Mouse (Mus musculus) heart, adult 2 months (tissue): ENCODE data around the gene Abt1. TPM values are rescaled to one million over a fixed set of nuclear protein-coding genes. Genes with fewer than 3 reads are reported as not detected.
A peak's percentile ranks its signal among the peaks of the same experiment; 100 is the strongest.
"Not testable (repeated sequence)": the region's sequence is repeated elsewhere in the genome, so short reads cannot be mapped to it uniquely, and the experiment has no call there.

Experiments used
- DNase-seq, 2 experiments: peaks; one replicate each; pipeline ENCODE4 v3.0.0; 2021
- H3K27ac ChIP-seq: fragments of 200-600 bp; 2 replicates; pipeline ENCODE4 v1.8.1; 2022
- H3K27me3 ChIP-seq: fragments of 200-500 bp; 2 replicates; pipeline ENCODE4 v1.6.1; 2012; ENCODE audit warnings: mild to moderate bottlenecking, low read length, inconsistent platforms, mixed read lengths; ENCODE audit not compliant: control insufficient read depth, insufficient read depth
- H3K36me3 ChIP-seq: fragments of 200-500 bp; 2 replicates; pipeline ENCODE4 v1.6.1; 2012; ENCODE audit warnings: low read length, inconsistent platforms; ENCODE audit not compliant: control insufficient read depth, insufficient read depth
- H3K4me1 ChIP-seq: fragments of 200-500 bp; 2 replicates; pipeline ENCODE4 v1.6.1; 2011; ENCODE audit warnings: low read length; ENCODE audit not compliant: control insufficient read depth, insufficient read depth
- H3K4me3 ChIP-seq: fragments of 200-600 bp; 2 replicates; pipeline ENCODE4 v1.8.1; 2022
- H3K79me2 ChIP-seq: fragments of 200-500 bp; replicated peaks from 2 replicates; pipeline ENCODE4 v1.6.1; 2012; ENCODE audit warnings: mild to moderate bottlenecking, inconsistent platforms, low read length, moderate library complexity, mixed read lengths; ENCODE audit not compliant: control insufficient read depth, insufficient read depth
- H3K9ac ChIP-seq: fragments of 200-500 bp; 2 replicates; pipeline ENCODE4 v1.6.1; 2012; ENCODE audit warnings: low read depth, mild to moderate bottlenecking, control low read depth, inconsistent platforms, low read length, mixed read lengths
- CTCF ChIP-seq: fragments of 200-600 bp; IDR thresholded peaks from 2 replicates; pipeline ENCODE4 v1.8.1; 2022; ENCODE audit warnings: antibody characterized with exemption, mild to moderate bottlenecking, moderate library complexity
- EP300 ChIP-seq: fragments of 200-500 bp; IDR thresholded peaks from 2 replicates; pipeline ENCODE4 v1.6.1; 2011; ENCODE audit warnings: low read depth, low read length, control low read depth; ENCODE audit not compliant: insufficient read depth
- POLR2A ChIP-seq: fragments of 200-500 bp; IDR thresholded peaks from 2 replicates; pipeline ENCODE4 v1.6.1; 2011; ENCODE audit warnings: mild to moderate bottlenecking, low read depth, low read length, control low read depth; ENCODE audit not compliant: insufficient read depth
- WGBS: fragments of 180-500 bp; shearing (Covaris S2); methylation state at CpG from one replicate; pipeline ENCODE4 v1.1.7; 2018; 5-methylcytosine and 5-hydroxymethylcytosine counted together
- intact Hi-C: fragments of 180-260 bp; cut with DNase I; formaldehyde crosslinking; loops from one replicate; pipeline ENCODE4 v1.15.1; 2025
- polyA plus RNA-seq: library from polyadenylated mRNA; depleted of rRNA; stranded (reverse); fragments of >200 nt; gene quantifications from 2 replicates; pipeline ENCODE4 v1.2.3, GENCODE M21; 2012
- total RNA-seq, 2 experiments: library from RNA; stranded (reverse); gene quantifications; 2 replicates each; pipeline ENCODE4 v1.2.3; 2021

Gene Abt1
- total and polyA plus RNA-seq, 3 experiments: 2.4 to 5.1 (median 3.9) TPM

- no peak for TF ChIP-seq CTCF
- TF ChIP-seq EP300: no peak
- no peak for TF ChIP-seq POLR2A
- H3K4me3 ChIP-seq: no peak overlapping the region
- intact Hi-C loops: loop anchor here (1.0 to 5.0 kb wide), 2 partner anchors 11 to 104 kb away; no protein-coding TSS in a partner anchor
- no peak overlapping the region for H3K9ac ChIP-seq
- no peak for DNase-seq
- peaks cover 10% of the 10 kb centered on the region for H3K27me3 ChIP-seq
- WGBS: 16% methylated on average over 24 of the region's 24 CpGs
- H3K79me2 ChIP-seq: no peaks in the 10 kb centered on the region
- H3K4me1 ChIP-seq: peaks cover 3% of the 10 kb centered on the region; the same call in 1 of the 2 replicates
- no peak overlapping the region for H3K27ac ChIP-seq
- no peaks in the 10 kb centered on the region for H3K36me3 ChIP-seq
Observed at GRCm38 (mm10) chr13:23400771-23401682, 22.6 kb downstream of the Abt1 start.

GRCm38 (mm10) chr13:23396913-23397312 is 26.8 kb downstream of the Abt1 start:
- WGBS: 18% methylated on average over 14 of the region's 14 CpGs
- H3K4me3 ChIP-seq, H3K36me3 ChIP-seq, H3K79me2 ChIP-seq, H3K4me1 ChIP-seq, H3K27ac ChIP-seq, DNase-seq, H3K9ac ChIP-seq, intact Hi-C loops: not testable (repeated sequence)
- peaks cover 19% of the 10 kb centered on the region for H3K27me3 ChIP-seq

DNA sequence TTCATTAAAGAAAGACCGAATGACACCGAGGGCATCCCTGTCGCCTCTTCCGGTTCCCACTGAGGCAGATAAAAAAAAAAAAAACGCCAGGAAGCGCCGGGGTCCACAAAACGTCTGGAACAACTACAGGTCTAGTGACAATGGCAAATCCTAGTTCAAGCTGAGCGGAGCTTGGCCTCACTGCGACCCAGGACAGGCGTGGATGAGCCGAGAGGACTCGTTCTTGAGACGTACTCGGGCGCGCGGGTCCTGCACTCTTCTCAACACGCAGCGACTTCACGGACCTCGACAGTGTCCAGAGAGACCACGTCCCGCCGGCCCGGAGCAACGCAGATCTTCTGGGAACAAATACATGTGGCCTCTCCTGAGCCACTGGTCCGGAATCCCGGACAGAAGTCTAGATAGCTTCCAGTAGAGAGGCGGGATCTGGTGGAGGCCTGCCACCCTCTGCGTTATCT is 27.4 kb downstream of the Abt1 start:
- Histone ChIP-seq H3K36me3 (no peaks in the 10 kb centered on the region; the same call in 1 of the 2 replicates), H3K4me3 (no peak overlapping the region; the same call in 1 of the 2 replicates), H3K27me3 (peaks cover 17% of the 10 kb centered on the region), H3K79me2 (no peaks in the 10 kb centered on the region), H3K4me1 (peaks cover 1% of the 10 kb centered on the region; the same call in 1 of the 2 replicates), H3K27ac (no peak overlapping the region), H3K9ac (no peak overlapping the region)
- under 1% methylated on average over 31 of the region's 31 CpGs for WGBS
- TF ChIP-seq EP300: no peak
- TF ChIP-seq POLR2A: no peak
- TF ChIP-seq CTCF: no peak
- intact Hi-C loops: no loop called here
- peak in 1 of 2 experiments; percentile 14 for DNase-seq

- Histone ChIP-seq H3K79me2 (no peaks in the 10 kb centered on the region), H3K4me1 (peaks cover 1% of the 10 kb centered on the region; the same call in 1 of the 2 replicates), H3K4me3 (peak overlapping the region; percentile 1; the same call in 1 of the 2 replicates), H3K27ac (no peak overlapping the region), H3K9ac (no peak overlapping the region), H3K36me3 (no peaks in the 10 kb centered on the region; the same call in 1 of the 2 replicates), H3K27me3 (peaks cover 15% of the 10 kb centered on the region)
- intact Hi-C loops: no loop called here
- 6% methylated on average over 43 of the region's 43 CpGs for WGBS
- TF ChIP-seq CTCF (no peak), EP300 (no peak), POLR2A (no peak)
- DNase-seq: no peak
Observed at GRCm38 (mm10) chr13:23395301-23396245, 28.1 kb downstream of the Abt1 start.

DNA sequence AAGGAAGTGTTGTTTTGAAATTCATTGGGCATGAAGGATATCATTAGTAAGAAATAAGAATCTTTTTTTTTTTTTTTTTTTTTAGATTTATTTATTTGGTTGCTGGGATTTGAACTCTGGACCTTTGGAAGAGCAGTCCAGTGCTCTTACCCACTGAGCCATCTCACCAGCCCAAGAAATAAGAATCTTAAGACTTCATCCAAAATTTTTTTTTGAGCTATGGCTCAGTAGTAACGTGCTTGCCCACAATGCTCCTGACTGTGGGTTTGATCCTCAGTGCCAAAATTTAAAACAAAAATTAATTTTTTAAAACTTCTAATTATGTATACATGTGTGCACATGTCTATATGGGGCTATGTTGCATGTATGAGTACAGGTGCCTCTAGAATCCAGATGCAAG is 36.1 kb downstream of the Abt1 start:
- WGBS: 78% methylated on average over 1 of the region's 1 CpGs
- Histone ChIP-seq H3K27me3 (no peaks in the 10 kb centered on the region), H3K9ac (no peak overlapping the region), H3K4me3 (no peak overlapping the region), H3K27ac (no peak overlapping the region), H3K36me3 (no peaks in the 10 kb centered on the region), H3K79me2 (no peaks in the 10 kb centered on the region), H3K4me1 (no peaks in the 10 kb centered on the region)
- TF ChIP-seq CTCF (no peak), EP300 (no peak), POLR2A (no peak)
- intact Hi-C loops: no loop called here
- DNase-seq: no peak
